Mouse (Mus musculus): ENCODE measurements at regions not wholly inside any gene's neighbourhood (a gene's known extent, or its start where the extent isn't known, plus 50 kb on each side); places are given as distances from the start of the nearest gene placed in this dataset.

- TF ChIP-seq CTCF (IDR thresholded peaks at IDR 0.05; ENCODE audit: extremely low read depth, insufficient read depth, insufficient read length, insufficient replicate concordance) (no peak), POLR2A (IDR thresholded peaks at IDR 0.05; ENCODE audit: low read depth, low read length) (no peak)
Observed at GRCm38 (mm10) chr19:28166626-28167025, 155.7 kb upstream of the Rfx3 start.

Measured in spleen, adult 2 months (tissue).